Mouse (Mus musculus): ENCODE results near the gene Rpn2.

The Rpn2 gene

GRCm38 (mm10) chr2:157349121-157349778 lies 70.4 kb downstream of the Rpn2 start:
- no peak for DNase-seq (ENCODE audit: extremely low read depth, low read depth)

GRCm38 (mm10) chr2:157353183-157353582 lies 74.4 kb downstream of the Rpn2 start:
- no peak for DNase-seq (ENCODE audit: extremely low read depth, low read depth)

- DNase-seq (ENCODE audit: extremely low read depth, low read depth) = no peak
These were observed 75.3 kb downstream of the Rpn2 start for GRCm38 (mm10) chr2:157354106-157354505.

GRCm38 (mm10) chr2:157360028-157360427 lies 81.2 kb downstream of the Rpn2 start:
- no peak for DNase-seq (ENCODE audit: extremely low read depth, low read depth)

GRCm38 (mm10) chr2:157363031-157363430 lies 84.2 kb downstream of the Rpn2 start:
- peak; percentile 31 for DNase-seq (ENCODE audit: extremely low read depth, low read depth)

- DNase-seq (ENCODE audit: extremely low read depth, low read depth) = peak; percentile 72
These were observed 87.9 kb downstream of the Rpn2 start for GRCm38 (mm10) chr2:157366762-157367161.

GRCm38 (mm10) chr2:157367184-157367893 lies 88.5 kb downstream of the Rpn2 start, which contains the start of gene Manbal:
Gene Manbal (plus strand): TSS chr2:157367594.
- peak; percentile 77 for DNase-seq (ENCODE audit: extremely low read depth, low read depth)

GRCm38 (mm10) chr2:157367991-157368390 lies 89.2 kb downstream of the Rpn2 start:
- DNase-seq (ENCODE audit: extremely low read depth, low read depth) = peak; percentile 46

- DNase-seq (ENCODE audit: extremely low read depth, low read depth) = no peak
These were observed 92.9 kb downstream of the Rpn2 start for GRCm38 (mm10) chr2:157371696-157372095.

GRCm38 (mm10) chr2:157373681-157374080 lies 94.9 kb downstream of the Rpn2 start:
- no peak for DNase-seq (ENCODE audit: extremely low read depth, low read depth)

- DNase-seq (ENCODE audit: extremely low read depth, low read depth) = no peak
These were observed 96.2 kb downstream of the Rpn2 start for GRCm38 (mm10) chr2:157375051-157375450.

Data from MEL-GATA-1-ER (cell line).